Mouse (Mus musculus) spleen, postnatal 10 days (tissue): ENCODE measurements at regions not wholly inside any gene's neighbourhood (a gene's known extent, or its start where the extent isn't known, plus 50 kb on each side); places are given as distances from the start of the nearest gene placed in this dataset.
A peak's percentile ranks its signal among the peaks of the same experiment; 100 is the strongest.

Experiments used
- DNase-seq, 2 experiments: peaks; one replicate each; pipeline ENCODE4 v3.0.0; 2021 to 2022; ENCODE audit warnings: low spot score in 2 of 2

DNA sequence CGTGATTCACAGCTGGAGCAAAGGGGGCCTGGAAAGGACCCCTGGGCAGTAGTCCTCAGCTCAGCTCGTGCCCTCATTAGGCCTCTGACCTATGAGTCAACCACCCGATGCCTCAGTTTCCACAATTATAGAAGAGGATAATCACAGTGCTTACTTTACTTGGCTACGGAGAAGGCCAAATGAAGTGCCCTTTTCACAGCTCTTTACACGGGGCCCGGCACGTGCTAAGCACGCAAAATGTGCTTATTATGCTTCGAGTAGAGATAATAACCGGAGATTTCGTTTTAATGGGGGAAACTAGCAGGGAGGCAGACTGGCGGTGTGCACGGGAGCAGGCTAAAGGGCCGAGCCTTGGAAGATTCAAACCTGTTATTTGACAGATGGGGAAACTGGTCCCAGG, 102.4 kb upstream of the Jun start:
- DNase-seq = no peak

DNA sequence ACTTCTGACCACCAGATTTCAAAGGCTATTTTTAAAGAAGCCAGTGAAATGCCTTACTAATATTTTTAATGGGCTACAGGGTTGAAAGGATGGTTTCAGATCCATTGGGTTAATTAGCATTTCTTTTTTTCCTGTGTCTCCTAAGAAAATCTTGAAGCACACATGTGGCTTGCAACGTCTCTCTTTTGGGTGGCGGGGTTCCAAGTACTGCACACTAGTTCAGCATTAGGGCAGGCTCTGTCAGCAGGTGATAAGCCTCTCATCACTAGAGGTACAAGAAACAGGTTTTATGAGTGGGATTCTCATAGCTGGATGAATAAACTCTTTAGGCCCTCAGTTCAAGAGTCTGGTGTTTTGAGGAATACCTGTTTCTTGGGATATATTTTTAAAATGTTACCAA, 103.2 kb upstream of the Jun start:
- DNase-seq = peak in 1 of 2 experiments; percentile 56

DNA sequence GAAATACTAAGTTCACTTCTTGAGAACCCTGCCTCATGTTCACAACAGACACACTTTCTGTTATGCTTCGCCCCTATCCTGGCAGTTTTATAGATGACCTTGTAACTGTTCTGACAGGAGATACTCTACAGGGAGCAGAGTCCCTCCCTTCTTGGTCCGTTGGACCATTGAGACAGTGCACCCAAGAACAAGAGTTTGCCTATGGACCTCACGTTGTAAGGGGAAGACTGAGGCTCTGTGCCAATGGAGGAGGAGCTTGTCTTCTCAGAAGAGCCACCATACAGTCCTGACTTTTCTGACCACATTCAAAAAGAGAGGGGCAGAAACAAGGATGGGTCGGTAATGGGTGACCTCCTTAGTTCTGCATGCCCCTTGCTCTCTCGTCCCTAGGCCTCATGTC, 103.8 kb upstream of the Jun start:
- peak in 1 of 2 experiments; percentile 19 for DNase-seq

DNA sequence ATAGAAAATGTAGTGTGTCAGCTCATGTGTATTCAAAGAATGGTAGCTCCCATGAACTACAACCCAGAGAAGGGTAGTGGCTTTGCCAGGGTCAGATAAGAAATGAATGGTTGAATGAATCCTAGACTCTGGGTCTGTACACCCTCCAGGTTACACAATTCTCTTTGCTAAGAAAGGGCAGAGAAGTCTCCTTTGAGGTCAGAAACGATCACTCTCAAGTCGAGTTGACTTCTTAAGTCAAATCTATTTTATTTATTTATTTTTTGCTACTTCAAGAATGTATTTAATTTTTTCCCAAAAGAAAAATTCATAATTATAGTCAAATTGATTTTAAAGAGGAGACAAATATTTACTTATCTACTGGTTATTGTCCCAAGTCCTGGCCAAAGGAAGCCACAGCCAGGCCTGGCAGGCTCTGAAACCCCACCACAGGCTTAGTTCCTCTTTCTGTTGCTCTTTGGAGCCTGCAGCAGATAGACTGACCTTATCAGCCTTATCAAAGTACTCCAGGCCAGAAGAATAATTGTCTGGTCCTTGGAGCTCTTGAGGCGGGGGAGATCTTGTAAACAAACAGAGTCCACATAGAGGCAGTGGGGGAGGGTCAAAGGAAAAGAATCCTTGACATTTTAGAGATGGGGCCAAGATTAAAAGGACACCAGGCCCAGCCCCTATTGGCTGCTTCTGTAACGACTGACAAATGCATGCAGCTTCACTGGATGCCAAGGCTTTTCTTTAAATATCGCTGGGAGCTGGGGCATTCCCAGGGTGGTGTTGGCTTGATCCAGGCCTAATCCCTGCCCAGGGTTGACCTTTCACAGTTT, 104.6 kb upstream of the Jun start:
- DNase-seq = peak in 1 of 2 experiments; percentile 22

DNA sequence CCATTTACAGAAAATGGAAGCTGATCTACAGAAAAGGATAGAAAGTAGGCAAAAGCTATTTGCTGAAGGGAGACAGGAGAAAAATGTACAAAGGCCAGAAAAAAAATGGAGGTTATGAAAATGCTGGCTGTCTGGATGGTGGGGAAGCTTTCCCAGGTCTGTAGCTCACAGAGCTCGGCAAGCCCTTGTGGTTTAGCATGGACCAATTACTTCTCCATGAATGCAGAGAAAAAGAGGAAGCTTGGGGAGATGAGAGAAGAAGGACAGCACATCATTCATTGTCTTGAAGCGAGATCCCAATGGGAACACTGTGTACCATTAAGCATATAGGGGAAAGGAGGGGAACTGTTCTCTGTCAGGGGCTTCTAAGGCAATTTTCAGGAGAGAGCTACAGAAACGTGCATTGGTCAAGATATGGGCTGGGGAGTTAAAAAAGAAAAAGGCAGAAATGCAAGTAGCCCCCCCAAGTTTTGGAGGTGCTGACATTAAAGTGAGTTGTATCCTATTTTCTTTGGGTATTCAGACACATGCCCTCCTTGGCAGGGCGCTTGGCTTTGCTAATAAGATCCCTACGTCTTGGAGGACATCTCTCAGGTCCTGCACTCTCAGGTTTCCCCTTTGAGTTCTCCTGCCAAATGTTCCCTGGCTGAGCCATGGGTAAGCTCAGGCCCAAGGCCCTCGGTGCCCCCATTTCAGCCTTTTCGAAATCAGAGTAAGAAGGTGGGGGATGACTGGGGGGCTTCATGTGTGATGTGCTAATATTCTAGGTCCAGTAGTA, 105.8 kb upstream of the Jun start:
- no peak for DNase-seq

DNA sequence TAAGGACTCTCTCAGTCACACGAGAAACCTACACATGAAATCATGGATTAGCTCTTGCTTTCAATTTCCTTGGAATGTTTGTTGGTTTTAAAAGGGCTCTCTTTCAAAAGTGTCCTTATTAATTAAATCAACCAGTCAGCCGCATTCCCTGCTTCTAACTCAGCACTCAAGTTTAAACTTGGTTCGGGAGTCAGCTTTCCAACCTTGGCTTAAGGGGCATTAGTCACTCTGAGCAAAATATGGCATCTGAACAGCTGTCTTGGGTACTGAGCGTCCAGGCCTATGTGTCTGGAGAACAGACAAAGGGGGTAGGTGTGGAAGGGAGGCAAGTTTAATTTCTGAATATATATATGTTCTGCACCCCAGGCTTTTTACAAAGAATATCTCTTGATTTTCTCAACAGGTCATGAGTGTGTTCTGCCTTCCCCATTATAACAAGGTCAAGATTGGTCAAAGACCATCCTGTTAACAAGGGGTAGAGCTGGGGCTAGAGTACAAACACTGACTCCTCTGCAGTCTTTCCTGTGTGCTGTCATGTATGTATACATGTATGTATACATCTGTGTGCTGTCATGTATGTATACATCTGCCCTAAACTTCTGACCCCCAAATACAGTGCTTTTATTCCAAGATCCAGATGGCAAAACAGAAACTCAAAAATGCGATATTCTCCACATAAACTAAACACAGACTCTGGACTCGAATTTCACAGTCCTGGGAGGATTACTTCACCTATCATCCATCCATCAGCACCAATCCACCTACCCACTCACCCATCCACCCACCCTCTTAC, 106.8 kb upstream of the Jun start:
- DNase-seq = no peak

DNA sequence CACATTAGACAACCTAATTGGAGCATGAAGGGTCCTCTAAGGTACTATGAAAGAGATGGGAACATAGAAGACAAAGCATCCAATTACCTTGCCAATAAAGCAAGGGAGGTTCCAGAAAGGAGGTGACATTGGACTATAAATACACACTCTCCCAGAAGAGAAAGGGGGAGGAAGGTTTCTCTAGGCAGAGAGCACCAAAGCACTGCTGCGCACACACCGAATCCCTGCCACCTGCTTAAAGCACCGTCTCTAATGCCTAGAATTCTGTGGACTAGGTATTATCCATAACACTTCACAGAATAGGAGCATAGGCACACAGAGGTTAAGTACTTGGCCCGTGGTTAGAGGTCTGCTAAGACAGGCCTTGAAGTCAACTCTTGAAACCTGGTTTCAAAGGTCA, 107.8 kb upstream of the Jun start:
- no peak for DNase-seq

DNA sequence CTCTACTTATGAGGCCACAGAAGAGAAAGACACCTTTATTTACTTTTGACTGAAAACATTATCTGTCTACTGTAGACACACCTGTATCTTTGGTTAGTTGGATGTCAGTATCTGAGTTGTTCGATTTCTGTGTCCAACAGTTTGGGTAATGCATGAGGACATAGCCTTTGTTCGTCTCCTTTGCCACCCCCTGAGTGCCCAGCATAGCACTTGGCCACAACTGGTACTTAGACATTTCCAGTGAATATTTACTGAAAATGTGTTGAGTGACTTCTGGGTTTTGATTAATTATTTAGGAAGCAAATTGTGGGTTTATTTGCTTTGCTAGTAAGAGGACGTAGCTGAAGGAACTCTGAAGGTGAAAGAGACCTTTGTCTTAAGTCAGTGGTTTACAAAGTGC, 108.4 kb upstream of the Jun start:
- no peak for DNase-seq

DNA sequence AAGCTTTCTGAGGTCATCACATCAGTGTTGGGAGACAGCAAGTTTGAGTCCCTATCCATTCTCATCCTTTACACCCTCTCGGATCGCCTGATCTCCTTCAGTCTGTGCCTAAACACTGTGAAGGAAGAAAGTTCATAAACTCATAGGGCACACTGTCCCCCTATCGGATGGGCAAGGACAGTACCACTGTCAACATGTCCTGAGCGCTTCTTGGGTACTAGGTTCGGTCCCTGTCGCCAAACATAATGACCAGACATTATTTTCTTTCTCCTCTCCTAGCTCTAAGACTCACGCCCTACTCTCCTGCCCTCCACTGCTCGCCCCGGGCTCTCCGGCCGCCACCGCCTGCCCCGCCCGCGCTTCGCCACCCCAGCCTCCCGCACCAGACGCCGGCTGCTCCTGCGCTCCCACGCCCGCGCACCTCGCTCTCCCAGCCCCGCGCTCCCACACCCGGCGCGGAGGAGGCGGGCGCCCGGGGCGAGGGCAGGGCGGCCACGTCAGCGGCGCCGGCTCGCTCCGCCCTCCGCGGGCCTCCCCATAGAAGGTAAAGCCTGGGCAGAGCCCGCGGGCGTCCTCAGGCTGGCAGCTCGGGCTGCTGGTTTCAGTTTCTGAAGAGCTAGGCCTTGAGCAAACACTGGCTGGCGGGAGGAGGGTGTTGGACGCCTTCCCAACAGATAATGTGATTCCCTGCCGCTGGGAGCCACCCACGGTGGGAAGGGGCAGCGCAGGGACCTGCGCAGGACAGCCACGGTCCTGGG, 109.1 kb upstream of the Jun start:
- DNase-seq = peak; percentile 82 to 91

DNA sequence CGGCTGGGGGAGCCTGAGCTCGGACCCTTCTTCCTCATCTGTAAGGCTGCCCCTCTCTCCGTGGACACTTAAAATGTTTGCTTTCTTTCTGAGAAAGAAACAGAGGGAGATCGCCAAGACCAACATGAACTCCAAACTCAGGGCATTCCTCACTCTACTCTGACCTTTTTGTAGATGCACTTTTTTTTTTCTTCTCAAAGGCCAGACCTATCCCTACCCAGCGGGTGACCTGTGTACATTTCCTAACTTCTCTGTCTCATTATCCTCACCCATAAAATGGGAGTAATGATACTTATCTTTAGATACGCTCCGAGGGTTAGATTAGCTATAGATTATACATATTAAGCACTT, 109.6 kb upstream of the Jun start:
- no peak for DNase-seq

DNA sequence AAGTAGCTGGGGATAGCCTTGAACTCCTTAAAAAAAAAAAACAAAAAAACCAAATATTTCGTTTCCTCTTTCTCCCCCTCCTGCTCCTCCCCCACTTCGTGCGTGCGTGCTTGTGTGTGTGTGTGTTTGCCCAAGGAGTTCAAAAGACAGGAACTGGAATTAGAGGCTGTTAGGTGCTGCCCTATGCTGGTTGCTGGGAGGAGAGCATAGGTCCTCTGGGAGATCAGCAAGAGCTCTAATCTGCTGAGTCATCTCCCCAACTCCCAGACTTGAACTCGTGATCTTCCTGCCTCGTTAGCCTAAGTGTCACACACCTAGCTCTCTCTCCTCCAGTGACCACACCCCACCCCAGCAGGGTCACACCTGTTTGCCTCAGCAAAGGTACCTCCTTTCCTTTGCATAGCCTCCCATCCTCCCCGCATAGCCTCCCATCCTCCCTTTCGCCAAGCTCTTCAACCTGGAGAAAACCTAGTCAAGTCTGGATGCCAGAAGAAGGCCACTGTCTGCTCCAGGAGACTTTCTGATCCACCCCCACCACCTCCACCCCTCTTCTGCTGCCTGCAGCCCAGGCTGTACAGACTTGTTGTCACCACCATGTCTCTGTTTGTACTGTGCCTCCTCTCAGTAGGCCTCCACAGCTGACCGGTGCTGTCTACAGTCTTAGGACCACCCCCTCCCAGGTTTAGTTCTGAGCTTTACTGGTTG, 110.5 kb upstream of the Jun start:
- peak; percentile 24 to 30 for DNase-seq

DNA sequence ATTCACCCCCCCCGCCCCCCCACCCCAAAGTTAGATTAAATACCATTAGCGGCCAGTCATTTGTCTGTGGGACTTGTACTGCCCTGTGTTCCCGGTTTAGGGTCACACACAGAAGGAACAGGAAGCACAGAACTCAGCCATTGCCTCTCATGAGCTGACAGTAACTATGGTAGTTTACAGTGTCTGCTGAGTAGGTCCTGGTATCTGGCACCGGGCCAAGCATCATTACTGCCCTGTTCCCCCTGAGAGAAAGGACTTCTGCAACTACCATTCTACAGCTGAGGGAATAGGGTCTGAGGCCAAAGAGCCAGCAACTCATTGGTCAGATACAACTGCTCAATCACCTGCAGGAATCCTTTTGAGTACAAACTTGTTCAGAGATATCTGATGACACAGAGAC, 111.4 kb upstream of the Jun start:
- DNase-seq = peak in 1 of 2 experiments; percentile 33

DNA sequence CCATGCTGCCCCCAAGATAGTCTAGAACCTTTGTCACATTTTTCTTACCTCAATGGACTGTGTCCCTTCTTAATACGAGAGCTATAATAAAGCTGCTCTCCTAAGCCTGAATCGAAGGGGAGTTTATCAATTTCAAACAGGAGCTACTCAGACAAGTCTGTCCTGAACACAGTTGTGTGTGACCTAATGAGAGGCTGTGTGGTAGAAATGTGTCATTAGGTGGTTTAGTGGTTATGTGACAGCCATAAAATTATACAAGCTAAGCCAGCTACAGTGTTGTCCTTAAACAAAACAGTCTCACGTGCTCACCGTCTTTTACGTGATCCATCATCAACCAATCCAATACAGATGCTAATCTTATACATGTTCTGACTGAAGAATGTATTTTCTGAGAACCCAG, 114.5 kb upstream of the Jun start:
- no peak for DNase-seq

DNA sequence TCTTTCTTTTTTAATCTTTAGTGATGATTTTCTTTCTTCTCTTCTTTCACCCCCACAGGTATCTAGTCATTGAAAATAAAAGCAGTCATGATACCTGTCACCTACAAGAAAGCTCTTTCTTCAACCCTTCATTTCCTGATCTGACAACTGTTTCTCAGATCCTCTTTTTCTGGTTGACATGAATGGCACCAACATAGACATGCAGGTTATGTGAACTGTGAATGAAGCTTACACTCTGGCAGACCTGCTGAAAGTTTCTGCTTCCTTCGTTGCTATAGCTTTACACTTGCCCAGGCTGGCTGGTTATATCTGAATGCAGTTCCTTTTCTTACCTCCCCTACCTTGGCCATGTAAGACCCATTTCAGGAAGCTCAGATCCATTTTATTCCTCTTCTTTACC, 115.2 kb upstream of the Jun start:
- DNase-seq = no peak

DNA sequence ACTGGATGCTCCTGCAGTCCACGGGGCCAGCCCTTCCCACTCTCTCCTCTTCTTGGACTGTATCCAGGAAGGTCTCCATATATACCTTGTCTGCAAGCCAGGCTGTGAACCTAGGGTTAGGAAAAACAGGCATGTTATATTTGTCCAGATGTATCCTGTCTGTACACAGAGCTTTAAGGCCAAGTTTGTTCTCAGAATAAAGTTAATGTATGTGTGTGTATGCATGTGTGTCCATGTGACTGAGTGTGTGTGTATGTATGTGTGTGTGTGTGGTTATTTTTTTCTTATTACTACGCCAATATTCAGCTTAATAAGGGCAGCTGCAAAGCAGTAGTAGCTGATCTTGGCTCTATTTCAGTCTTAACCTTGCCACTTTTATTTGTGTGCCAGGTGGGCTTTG, 117.7 kb upstream of the Jun start:
- no peak for DNase-seq

DNA sequence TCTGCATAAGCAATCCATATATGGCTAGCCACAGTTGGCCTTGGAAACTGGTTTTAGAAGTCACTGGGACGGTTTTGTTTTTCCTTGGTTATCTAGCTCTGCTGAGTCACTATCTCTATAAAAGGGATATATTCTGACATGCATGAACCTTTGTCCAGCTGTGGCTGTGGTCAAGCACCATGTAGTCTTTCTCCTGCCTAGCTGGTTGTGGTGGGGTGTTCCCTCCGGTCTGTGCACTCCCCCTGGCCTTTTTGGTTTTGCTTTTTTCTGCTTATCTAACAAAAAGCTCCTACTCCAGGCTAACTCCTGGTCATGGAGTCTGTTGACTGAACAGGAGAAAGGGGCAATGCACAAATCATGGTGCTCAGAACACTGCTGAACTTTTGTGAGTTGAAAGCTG, 125.7 kb upstream of the Jun start:
- no peak for DNase-seq

DNA sequence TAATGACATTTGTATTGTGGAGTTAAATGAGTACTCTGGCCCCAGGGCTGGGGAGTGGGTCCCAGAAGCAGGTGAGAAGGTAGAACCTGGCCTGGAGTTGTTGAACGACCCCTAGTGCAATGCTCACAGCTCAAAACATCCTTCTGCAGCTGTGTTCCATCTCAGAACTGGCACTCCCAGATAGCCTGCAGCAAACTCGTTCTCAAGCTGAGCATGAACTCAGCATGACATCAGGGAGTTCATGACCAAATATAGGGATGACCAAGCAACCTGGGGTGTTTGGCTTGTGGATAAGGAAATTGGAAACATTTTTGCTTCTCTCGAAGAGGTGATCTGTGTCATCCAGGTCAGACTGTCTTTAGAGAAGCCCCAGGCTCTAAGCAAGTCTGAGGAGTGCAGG, 126.4 kb upstream of the Jun start:
- no peak for DNase-seq

DNA sequence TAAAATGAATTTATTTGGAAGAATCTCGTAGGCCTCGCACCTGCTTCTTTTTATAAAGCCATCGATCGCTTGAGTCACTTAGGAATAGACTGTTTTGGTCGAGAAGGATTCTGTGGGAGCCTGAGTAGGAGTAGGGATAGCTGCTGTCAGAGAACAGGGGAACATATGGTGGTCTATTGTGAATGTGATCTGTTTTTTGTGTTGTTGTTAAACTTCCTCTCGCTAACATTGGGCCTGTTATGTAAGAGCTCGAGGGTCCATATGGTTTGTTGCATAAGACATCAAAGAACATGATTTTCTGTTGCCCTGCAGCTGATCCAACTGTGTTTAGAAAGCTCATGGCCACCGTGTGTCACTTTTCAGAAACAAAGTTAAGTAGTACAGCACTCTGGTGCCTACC, 126.9 kb upstream of the Jun start:
- no peak for DNase-seq

DNA sequence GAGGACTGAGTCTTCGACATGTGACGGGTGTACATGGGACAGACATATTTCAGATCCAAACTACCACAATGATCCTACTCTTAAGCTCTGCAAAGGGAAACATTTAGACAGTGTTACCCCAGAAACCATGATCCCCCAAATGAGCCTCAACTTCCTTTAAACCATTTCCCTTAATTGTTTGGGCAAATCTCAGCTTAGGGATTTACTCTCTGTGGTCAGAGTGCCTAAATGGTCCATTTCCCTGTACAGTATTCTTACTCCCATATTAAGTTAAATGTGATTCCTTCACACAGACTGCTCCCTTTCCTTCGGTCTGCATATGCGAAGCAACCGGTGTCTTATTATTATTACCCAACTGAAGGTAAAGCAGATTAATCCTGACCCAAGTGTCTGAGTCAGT, 128.4 kb upstream of the Jun start:
- no peak for DNase-seq

DNA sequence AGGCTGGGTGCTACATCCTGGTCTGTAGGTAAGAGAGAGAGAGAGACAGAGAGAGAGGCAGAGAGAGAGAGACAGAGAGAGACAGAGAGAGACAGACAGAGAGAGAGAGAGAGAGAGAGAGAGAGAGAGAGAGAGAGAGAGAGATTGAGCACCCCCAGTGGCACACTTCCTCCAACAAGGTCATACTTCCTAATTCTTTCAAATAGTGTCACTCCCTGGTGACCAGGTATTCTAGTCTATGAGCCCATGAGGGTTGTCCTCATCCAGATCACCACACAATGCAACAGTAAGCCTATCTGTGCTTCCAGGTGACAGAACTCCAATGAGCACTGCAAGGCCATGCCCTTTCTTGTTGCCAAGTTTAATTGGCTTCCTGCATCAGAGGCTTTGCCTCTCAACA, 129.0 kb upstream of the Jun start:
- DNase-seq = no peak

DNA sequence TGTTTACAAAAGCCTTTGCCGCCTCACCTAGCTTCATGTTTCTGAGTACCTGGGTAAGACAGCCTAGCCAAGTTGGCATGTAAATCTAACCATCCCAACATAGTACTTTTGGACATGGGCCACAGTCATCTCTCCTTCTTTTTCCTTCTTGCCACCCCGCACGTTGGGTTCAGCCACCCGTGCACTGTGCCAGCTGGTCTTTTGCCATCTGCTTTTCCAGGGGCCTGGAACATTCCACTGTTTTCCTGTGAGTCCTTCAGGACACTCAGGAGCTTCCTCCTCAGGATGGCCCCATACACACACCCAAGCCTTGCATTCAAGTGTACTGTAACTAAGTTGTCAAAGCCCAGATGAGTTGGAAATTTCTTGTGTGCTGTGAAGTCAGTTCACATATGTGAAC, 132.2 kb upstream of the Jun start:
- no peak for DNase-seq
